Comparison of ENCODE assay signal across 24 mouse cellular contexts in the genomic region with DNA sequence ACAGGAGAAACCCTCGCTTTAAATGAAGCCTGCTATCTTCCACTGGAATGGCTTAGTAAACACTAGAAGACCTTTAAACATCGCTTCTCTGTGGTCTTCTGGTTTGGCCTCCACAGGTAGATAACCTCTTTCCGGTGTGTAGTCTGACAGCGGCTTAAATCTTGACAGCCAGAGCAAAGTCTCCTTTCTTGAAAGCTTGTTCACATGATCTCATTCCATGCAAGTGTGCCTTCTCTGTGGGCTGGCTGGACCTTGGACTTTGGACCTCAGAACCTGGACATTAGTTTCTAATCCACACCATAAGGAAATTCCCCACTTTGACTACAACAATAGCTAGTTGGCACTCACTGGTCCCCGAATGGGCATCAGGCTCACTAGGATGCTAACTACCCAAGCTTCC.
A peak's percentile ranks its signal among the peaks of the same experiment; 100 is the strongest.
DNase-seq lines count a peak whose midpoint lies in the region; ATAC-seq and TF ChIP-seq lines count a peak whose summit lies in the region.
"Had no signal": no experiment of that assay in that cellular context is flagged by ENCODE, and none has a peak within 500 bp of the region (broad histone marks: within the 10 kb centered on the region; RNA-seq: fewer than 3 reads in every experiment).

No protein-coding gene starts in this region.

- no peak overlapping the region for H3K4me2 ChIP-seq in stomach, embryonic 16.5 days (ENCODE audit: low read depth, low read length)
- H3K4me2 ChIP-seq: embryonic facial prominence, embryonic 12.5 days; heart, embryonic 13.5 days; hindbrain, embryonic 14.5 days; limb, embryonic 15.5 days; midbrain, embryonic 13.5 days; neural tube, embryonic 15.5 days had no signal

- H3K9me3 ChIP-seq in stomach, embryonic 16.5 days (replicated peaks; ENCODE audit: control insufficient read depth, low read length) = no peaks in the 10 kb centered on the region
- H3K9me3 ChIP-seq in heart, embryonic 10.5 days = no peaks in the 10 kb centered on the region
- H3K9me3 ChIP-seq: embryonic facial prominence, embryonic 12.5 days; heart, embryonic 13.5 days; midbrain, embryonic 13.5 days; neural tube, embryonic 15.5 days had no signal

- ATAC-seq in stomach, embryonic 16.5 days (ENCODE audit: insufficient read depth, low FRiP score) = peak; percentile 53; the same call in 1 of the 2 replicates
- no peak for ATAC-seq in inflammation-experienced regulatory T-cells, adult 6 months
- ATAC-seq: forebrain, embryonic 14.5 days; liver, postnatal 0 days; midbrain, embryonic 13.5 days had no signal

- peaks cover 28% of the 10 kb centered on the region; the same call in 1 of the 2 replicates for H3K4me1 ChIP-seq in kidney, adult 2 months (ENCODE audit: control insufficient read depth, insufficient read depth, low read length)
- H3K4me1 ChIP-seq in stomach, embryonic 16.5 days (ENCODE audit: control insufficient read depth, insufficient read depth, low read length) = no peaks in the 10 kb centered on the region
- peaks cover 21% of the 10 kb centered on the region for H3K4me1 ChIP-seq in heart, embryonic 10.5 days
- H3K4me1 ChIP-seq: embryonic facial prominence, embryonic 12.5 days; limb, embryonic 15.5 days had no signal

- WGBS in kidney, adult 2 months = 55% methylated on average over 5 of the region's 5 CpGs
- 62% methylated on average over 5 of the region's 5 CpGs for WGBS in stomach, embryonic 16.5 days
- WGBS in heart, embryonic 10.5 days = 81% methylated on average over 5 of the region's 5 CpGs

- TF ChIP-seq POLR2A in kidney, adult 2 months (IDR thresholded peaks at IDR 0.05; ENCODE audit: low read depth, low read length) = no peak

- no peak for DNase-seq in layer of hippocampus, adult 2 months (ENCODE audit: low spot score in 2 of 2)
- no peak for DNase-seq in layer of hippocampus, postnatal 14 days (ENCODE audit: low spot score in 2 of 2)
- DNase-seq in kidney, adult 2 months = peak; percentile 95
- DNase-seq in kidney, postnatal 14 days = peak; percentile 83
- DNase-seq in heart, embryonic 10.5 days (ENCODE audit: low spot score) = no peak
- DNase-seq in left cerebral cortex, adult 11 months (ENCODE audit: low spot score) = no peak
- DNase-seq: adrenal gland, postnatal 36 days; B cell, adult 2 months; cerebellum, adult 2 months; layer of hippocampus, postnatal 36 days; liver, postnatal 0 days; lung, postnatal 10 days; right cerebral cortex, postnatal 14 days; thymus, postnatal 25 days had no signal

- no peak for TF ChIP-seq CTCF in layer of hippocampus, adult 2 months (conservative IDR thresholded peaks at IDR 0.05)
- TF ChIP-seq CTCF in kidney, adult 2 months (conservative IDR thresholded peaks at IDR 0.05; ENCODE audit: insufficient read depth, insufficient read length, low read depth, low read length) = no peak

- no peaks in the 10 kb centered on the region for H3K36me3 ChIP-seq in kidney, adult 2 months (ENCODE audit: control insufficient read depth, insufficient read depth, low read length)
- no peaks in the 10 kb centered on the region for H3K36me3 ChIP-seq in stomach, embryonic 16.5 days (ENCODE audit: control insufficient read depth, insufficient read depth, low read length)
- H3K36me3 ChIP-seq in heart, embryonic 10.5 days = no peaks in the 10 kb centered on the region
- H3K36me3 ChIP-seq: embryonic facial prominence, embryonic 12.5 days; heart, embryonic 13.5 days; limb, embryonic 15.5 days; midbrain, embryonic 13.5 days; neural tube, embryonic 15.5 days had no signal

- peak overlapping the region; percentile 65; the same call in 1 of the 2 replicates for H3K27ac ChIP-seq in layer of hippocampus, adult 2 months
- peak overlapping the region; percentile 92 for H3K27ac ChIP-seq in kidney, adult 2 months (ENCODE audit: insufficient read depth, low read depth, low read length)
- H3K27ac ChIP-seq in stomach, embryonic 16.5 days (ENCODE audit: low read length) = no peak overlapping the region
- no peak overlapping the region for H3K27ac ChIP-seq in heart, embryonic 10.5 days
- H3K27ac ChIP-seq: embryonic facial prominence, embryonic 12.5 days; heart, embryonic 13.5 days; hindbrain, embryonic 14.5 days; limb, embryonic 15.5 days; midbrain, embryonic 13.5 days; neural tube, embryonic 15.5 days had no signal

- H3K4me3 ChIP-seq in layer of hippocampus, adult 2 months = no peak overlapping the region
- H3K4me3 ChIP-seq in kidney, adult 2 months (ENCODE audit: insufficient read depth, low read depth, low read length) = peak overlapping the region; percentile 83
- H3K4me3 ChIP-seq in stomach, embryonic 16.5 days (replicated peaks; ENCODE audit: low read length) = no peak overlapping the region
- H3K4me3 ChIP-seq in heart, embryonic 10.5 days = no peak overlapping the region
- H3K4me3 ChIP-seq: embryonic facial prominence, embryonic 12.5 days; erythroblast, embryonic 14.5 days; heart, embryonic 13.5 days; limb, embryonic 15.5 days; midbrain, embryonic 13.5 days; neural tube, embryonic 15.5 days had no signal

- no peaks in the 10 kb centered on the region for H3K27me3 ChIP-seq in kidney, adult 2 months (replicated peaks; ENCODE audit: control insufficient read depth, insufficient read depth, low read length)
- no peaks in the 10 kb centered on the region for H3K27me3 ChIP-seq in stomach, embryonic 16.5 days (ENCODE audit: control insufficient read depth, insufficient read depth, low read length)
- peaks cover 8% of the 10 kb centered on the region; the same call in 1 of the 2 replicates for H3K27me3 ChIP-seq in heart, embryonic 10.5 days (ENCODE audit: insufficient read depth, poor library complexity, severe bottlenecking)
- H3K27me3 ChIP-seq: limb, embryonic 15.5 days; midbrain, embryonic 13.5 days; neural tube, embryonic 15.5 days had no signal

- H3K9ac ChIP-seq in stomach, embryonic 16.5 days (ENCODE audit: low read length) = no peak overlapping the region
- H3K9ac ChIP-seq: embryonic facial prominence, embryonic 12.5 days; heart, embryonic 13.5 days; hindbrain, embryonic 14.5 days; limb, embryonic 15.5 days; liver, postnatal 0 days; midbrain, embryonic 13.5 days; neural tube, embryonic 15.5 days had no signal

Comparison
In these comparisons a context has a peak if more than half of its experiments do, and no peak if none do; other contexts are left out.
1. DNase-seq: peak in kidney, adult 2 months (single experiment) and kidney, postnatal 14 days (single experiment); none in layer of hippocampus, adult 2 months (0 of 2), layer of hippocampus, postnatal 14 days (0 of 2), heart, embryonic 10.5 days (single experiment) and left cerebral cortex, adult 11 months (single experiment).
2. H3K27ac ChIP-seq: peak in layer of hippocampus, adult 2 months (single experiment) and kidney, adult 2 months (single experiment); none in stomach, embryonic 16.5 days (single experiment) and heart, embryonic 10.5 days (single experiment).